Mouse (Mus musculus): ENCODE data around the gene Irf2bp2.

- no peak for TF ChIP-seq CTCF (IDR thresholded peaks at IDR 0.05; ENCODE audit: insufficient read depth, low read depth, low read length)
- TF ChIP-seq POLR2A (IDR thresholded peaks at IDR 0.05; ENCODE audit: insufficient read depth, low read depth, low read length): no peak
These were observed 10.8 kb downstream of the Irf2bp2 start for GRCm38 (mm10) chr8:126583018-126583417.

Measured in olfactory bulb, adult 2 months (tissue).